Mouse (Mus musculus) forebrain, embryonic 11.5 days (tissue): ENCODE measurements around the gene Smim9. TPM values are rescaled to one million over a fixed set of nuclear protein-coding genes. Genes with fewer than 3 reads are reported as not detected.

Source experiments
- ATAC-seq: fragments of 200-750 bp; cut with Nextera tagmentation; replicated peaks from 2 replicates; pipeline ENCODE4 v1.8.0; 2017; ENCODE audit warnings: moderate TSS enrichment; ENCODE audit not compliant: low FRiP score
- DNase-seq: peaks from one replicate; pipeline ENCODE4 v3.0.0-alpha.2; 2017; ENCODE audit warnings: low spot score
- H3K27ac ChIP-seq: fragments of 300-500 bp; sonication (generic); 2 replicates; pipeline ENCODE4 v1.5.1; 2014; ENCODE audit warnings: low read depth, low read length
- H3K27me3 ChIP-seq: fragments of 300-500 bp; sonication (generic); 2 replicates; pipeline ENCODE4 v1.6.1; 2014; ENCODE audit warnings: mild to moderate bottlenecking, low read length, mixed read lengths; ENCODE audit not compliant: control insufficient read depth, insufficient read depth
- H3K36me3 ChIP-seq: fragments of 300-500 bp; sonication (generic); 2 replicates; pipeline ENCODE4 v1.6.1; 2014; ENCODE audit warnings: mild to moderate bottlenecking, low read length, moderate library complexity, mixed read lengths; ENCODE audit not compliant: control insufficient read depth, insufficient read depth
- H3K4me1 ChIP-seq: fragments of 300-500 bp; sonication (generic); replicated peaks from 2 replicates; pipeline ENCODE4 v1.6.1; 2014; ENCODE audit warnings: low read length, mixed read lengths; ENCODE audit not compliant: control insufficient read depth, insufficient read depth
- H3K4me2 ChIP-seq: fragments of 300-500 bp; sonication (generic); 2 replicates; pipeline ENCODE4 v1.6.1; 2014; ENCODE audit warnings: low read depth, mild to moderate bottlenecking, low read length, moderate library complexity, mixed read lengths; ENCODE audit not compliant: severe bottlenecking
- H3K4me3 ChIP-seq: fragments of 300-500 bp; sonication (generic); 2 replicates; pipeline ENCODE4 v1.5.1; 2014; ENCODE audit warnings: low read depth, low read length
- H3K9ac ChIP-seq: fragments of 300-500 bp; sonication (generic); 2 replicates; pipeline ENCODE4 v1.6.1; 2014; ENCODE audit warnings: low read length
- H3K9me3 ChIP-seq: fragments of 300-500 bp; sonication (generic); 2 replicates; pipeline ENCODE4 v1.6.1; 2016; ENCODE audit warnings: low read length, mixed read lengths; ENCODE audit not compliant: control insufficient read depth
- WGBS: fragments of 180-500 bp; shearing (Covaris S2); extraction: QIAGEN DNeasy Blood & Tissue Kit; methylation state at CpG from one replicate; pipeline ENCODE4 v1.1.7; 2014; 5-methylcytosine and 5-hydroxymethylcytosine counted together
- polyA plus RNA-seq: library from polyadenylated mRNA; unstranded; fragments of >200 nt; fragmentation: Nextera tagmentation; extraction: Ambion mirVana; gene quantifications from 2 replicates; pipeline ENCODE4 v1.2.1, GENCODE M21; 2014

Gene Smim9
- polyA plus RNA-seq, 1 experiment from 2014 or later = not detected

- DNase-seq (peak; percentile 88), ATAC-seq (peak; percentile 100)
- no peaks in the 10 kb centered on the region for H3K27me3 ChIP-seq
- no peak within 1 kb of the TSS for H3K27ac ChIP-seq
- H3K4me2 ChIP-seq = peak within 1 kb of the TSS; percentile 51
- H3K4me1 ChIP-seq = no peaks in the 10 kb centered on the region
- H3K4me3 ChIP-seq = peak within 1 kb of the TSS; percentile 43
- no peaks in the 10 kb centered on the region for H3K36me3 ChIP-seq
- H3K9ac ChIP-seq = peak within 1 kb of the TSS; percentile 60
- H3K9me3 ChIP-seq = no peaks in the 10 kb centered on the region
- WGBS = 14% methylated on average over 35 of the region's 36 CpGs
These were observed 33.0 kb downstream of the Smim9 start, which contains the start of gene Mpp1 for GRCm38 (mm10) chrX:75130467-75131160. TSS of gene Mpp1 (minus strand) at chrX:75131016.

GRCm38 (mm10) chrX:75129474-75129873, 34.1 kb downstream of the Smim9 start:
- Histone ChIP-seq H3K4me1 (no peaks in the 10 kb centered on the region), H3K4me2 (no peak overlapping the region), H3K27ac (no peak overlapping the region), H3K27me3 (no peaks in the 10 kb centered on the region), H3K36me3 (no peaks in the 10 kb centered on the region), H3K4me3 (no peak overlapping the region), H3K9me3 (no peaks in the 10 kb centered on the region), H3K9ac (no peak overlapping the region)
- 77% methylated on average over 2 of the region's 2 CpGs for whole genome bisulfite sequencing
- DNase-seq (no peak), ATAC-seq (no peak)

GRCm38 (mm10) chrX:75128333-75128980, 35.1 kb downstream of the Smim9 start:
- H3K4me3 ChIP-seq = no peak overlapping the region
- H3K27me3 ChIP-seq = no peaks in the 10 kb centered on the region
- H3K27ac ChIP-seq = no peak overlapping the region
- H3K9me3 ChIP-seq = no peaks in the 10 kb centered on the region
- DNase-seq (no peak), ATAC-seq (no peak)
- H3K36me3 ChIP-seq = no peaks in the 10 kb centered on the region
- no peaks in the 10 kb centered on the region for H3K4me1 ChIP-seq
- no peak overlapping the region for H3K4me2 ChIP-seq
- H3K9ac ChIP-seq = no peak overlapping the region

GRCm38 (mm10) chrX:75126893-75127292, 36.7 kb downstream of the Smim9 start:
- DNase-seq = no peak
- no peaks in the 10 kb centered on the region for H3K9me3 ChIP-seq
- no peak overlapping the region for H3K4me2 ChIP-seq
- H3K27me3 ChIP-seq = no peaks in the 10 kb centered on the region
- H3K27ac ChIP-seq = no peak overlapping the region
- no peak overlapping the region for H3K9ac ChIP-seq
- H3K4me1 ChIP-seq = no peaks in the 10 kb centered on the region
- no peaks in the 10 kb centered on the region for H3K36me3 ChIP-seq
- H3K4me3 ChIP-seq = no peak overlapping the region
- ATAC-seq = no peak

- Histone ChIP-seq H3K9me3 (no peaks in the 10 kb centered on the region), H3K27me3 (no peaks in the 10 kb centered on the region), H3K36me3 (no peaks in the 10 kb centered on the region), H3K4me3 (no peak overlapping the region), H3K27ac (no peak overlapping the region), H3K4me1 (no peaks in the 10 kb centered on the region), H3K9ac (no peak overlapping the region), H3K4me2 (no peak overlapping the region)
- no peak for DNase-seq
- no peak for ATAC-seq
- 86% methylated on average over 3 of the region's 3 CpGs for WGBS
These were observed 38.0 kb downstream of the Smim9 start for GRCm38 (mm10) chrX:75125606-75126005.

GRCm38 (mm10) chrX:75115550-75115949, 48.0 kb downstream of the Smim9 start:
- ATAC-seq = no peak
- Histone ChIP-seq H3K27ac (no peak overlapping the region), H3K9ac (no peak overlapping the region), H3K9me3 (no peaks in the 10 kb centered on the region), H3K4me1 (no peaks in the 10 kb centered on the region), H3K36me3 (no peaks in the 10 kb centered on the region; the same call in 1 of the 2 replicates), H3K4me2 (no peak overlapping the region), H3K27me3 (no peaks in the 10 kb centered on the region), H3K4me3 (no peak overlapping the region)
- no peak for DNase-seq

- Histone ChIP-seq H3K9ac (no peak overlapping the region), H3K4me1 (no peaks in the 10 kb centered on the region), H3K36me3 (no peaks in the 10 kb centered on the region; the same call in 1 of the 2 replicates), H3K27me3 (no peaks in the 10 kb centered on the region), H3K27ac (no peak overlapping the region), H3K9me3 (no peaks in the 10 kb centered on the region), H3K4me2 (no peak overlapping the region), H3K4me3 (no peak overlapping the region)
- WGBS = 92% methylated on average over 6 of the region's 6 CpGs
- DNase-seq (no peak), ATAC-seq (no peak)
These were observed 61.3 kb downstream of the Smim9 start for GRCm38 (mm10) chrX:75102293-75102692.

GRCm38 (mm10) chrX:75098799-75099198, 64.8 kb downstream of the Smim9 start:
- ATAC-seq (no peak), DNase-seq (no peak)
- H3K27ac ChIP-seq = no peak overlapping the region
- no peak overlapping the region for H3K9ac ChIP-seq
- H3K27me3 ChIP-seq = no peaks in the 10 kb centered on the region
- no peaks in the 10 kb centered on the region for H3K9me3 ChIP-seq
- H3K4me2 ChIP-seq = no peak overlapping the region
- no peaks in the 10 kb centered on the region for H3K36me3 ChIP-seq
- no peak overlapping the region for H3K4me3 ChIP-seq
- no peaks in the 10 kb centered on the region for H3K4me1 ChIP-seq
- 89% methylated on average over 8 of the region's 8 CpGs for WGBS
